Mouse (Mus musculus) v-Abl transformed pro-B cells (cell line): Measurements from ENCODE around the gene Brms1.

Experiments
- in situ Hi-C, 2 experiments: fragments of 400-800 bp; cut with MboI; formaldehyde crosslinking; loops; one replicate each; pipeline ENCODE4 v1.15.1; 2025; ENCODE audit not compliant: unreplicated experiment in 2 of 2

Gene Brms1

DNA sequence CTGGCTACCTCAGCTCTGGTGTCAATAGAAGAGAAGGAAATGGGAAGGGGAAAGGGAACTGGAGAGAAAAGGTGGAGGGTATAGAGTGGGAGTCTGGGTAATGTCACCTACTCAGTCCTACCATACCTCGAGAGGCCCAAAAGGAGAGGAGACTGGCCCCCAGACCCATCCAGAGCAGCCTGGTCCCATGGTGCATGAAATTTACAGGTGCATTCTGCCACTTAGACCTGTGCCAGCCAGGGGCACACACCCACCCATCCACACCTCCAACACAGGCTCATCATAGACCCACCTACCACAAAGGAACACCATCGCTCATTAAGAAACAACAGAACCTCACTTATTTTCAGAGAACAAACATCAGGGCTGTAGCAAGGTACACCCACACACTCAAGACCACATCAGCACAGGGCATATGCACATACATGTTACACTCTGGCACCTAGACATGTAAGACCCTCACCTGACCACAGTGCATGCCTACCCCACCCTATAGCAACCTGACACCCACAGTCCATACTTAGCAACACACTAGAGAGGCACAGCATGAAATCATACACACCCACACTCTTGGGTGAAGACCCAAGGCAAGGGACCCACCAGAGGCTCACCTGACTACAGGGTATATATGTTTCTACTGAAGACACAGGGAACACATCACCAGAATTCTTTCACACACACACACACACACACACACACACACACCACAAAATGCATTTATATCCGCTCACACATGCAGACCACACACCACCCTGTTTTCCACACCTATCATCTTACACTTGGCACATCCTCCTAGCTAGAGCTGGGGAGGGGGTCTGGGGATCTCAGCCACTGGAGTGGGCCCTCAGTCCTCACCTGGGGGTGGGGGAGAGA, 43.0 kb downstream of the Brms1 start:
- in situ Hi-C loops = loop anchor here in 1 of 2 experiments (5.0 kb wide), 1 partner anchor 37 kb away; no protein-coding TSS in a partner anchor

DNA sequence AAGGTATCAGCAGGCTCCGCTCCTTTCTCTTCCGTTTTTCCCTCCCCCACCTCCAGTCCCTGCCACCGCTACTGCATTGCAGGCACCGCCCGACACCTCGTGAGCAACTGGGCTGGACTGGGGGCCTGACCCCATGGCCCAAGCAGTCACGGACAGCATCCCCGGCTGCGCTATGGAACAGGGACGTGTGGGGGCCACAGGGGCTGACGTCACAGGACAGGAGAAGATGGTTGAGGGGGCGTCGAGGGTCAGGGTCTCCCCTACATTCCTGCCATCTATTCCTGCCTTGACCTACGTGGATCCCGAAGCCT, 43.6 kb downstream of the Brms1 start:
- in situ Hi-C loops = loop anchor here (5.0 kb wide), 2 partner anchors 37 to 58 kb away; no protein-coding TSS in a partner anchor

DNA sequence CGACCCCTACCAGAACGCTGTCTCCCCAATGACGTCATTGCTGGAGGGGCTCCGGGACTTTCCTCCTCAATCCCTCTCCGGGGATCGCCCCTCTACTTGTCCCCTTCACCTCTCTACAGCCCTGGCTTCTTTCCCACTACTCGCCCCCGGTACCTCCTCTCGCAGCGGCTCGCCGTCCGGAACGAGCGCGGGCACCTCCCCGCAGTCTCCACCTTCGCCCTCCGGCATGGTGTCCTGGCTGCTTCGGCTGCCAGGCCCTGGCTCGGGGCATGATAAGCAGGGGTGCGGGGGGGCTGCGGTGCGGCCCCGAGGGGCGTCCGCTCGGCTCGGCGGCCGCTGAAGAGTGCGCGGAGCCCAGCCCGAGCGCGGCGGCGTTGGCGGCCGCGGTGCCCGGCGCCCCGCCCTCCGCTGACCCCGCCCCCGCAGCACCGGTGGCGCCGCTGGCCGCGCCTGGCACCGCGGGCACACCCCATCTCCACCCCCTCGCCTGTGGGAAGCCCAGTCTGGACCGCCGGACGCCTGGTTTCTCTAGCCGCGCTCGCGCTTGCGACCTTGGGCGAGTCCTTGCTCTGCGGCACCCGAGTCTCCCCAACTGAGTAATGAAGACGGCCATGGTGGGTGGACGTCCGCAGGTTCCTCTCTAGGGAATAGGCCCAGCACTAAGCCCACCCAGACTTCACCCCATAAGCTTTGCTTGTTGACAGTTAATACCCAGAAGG, 44.1 kb downstream of the Brms1 start, which contains the start of gene Tmem151a:
Tmem151a (minus strand) TSS at position 387 of the 719 bp plus-strand sequence.
- in situ Hi-C loops = loop anchor here in 1 of 2 experiments (5.0 kb wide), 1 partner anchor 57 kb away; no protein-coding TSS in a partner anchor

DNA sequence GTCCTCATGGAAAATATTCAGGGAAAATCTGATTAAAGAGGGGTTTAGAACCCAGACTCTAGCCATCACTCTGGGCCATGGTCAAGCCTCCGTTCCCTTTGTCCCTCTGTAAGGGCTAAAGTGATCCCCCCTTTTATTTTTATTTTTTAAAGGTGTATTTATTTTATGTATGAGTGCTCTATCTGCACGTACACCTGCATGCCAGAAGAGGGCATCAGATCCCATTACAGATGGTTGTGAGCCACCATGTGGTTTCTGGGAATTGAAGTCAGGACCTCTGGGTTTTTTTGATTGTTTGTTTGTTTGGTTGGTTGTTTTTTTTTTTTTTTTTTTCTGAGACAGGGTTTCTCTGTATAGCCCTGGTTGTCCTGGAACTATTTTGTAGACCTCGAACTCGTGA, 45.4 kb downstream of the Brms1 start:
- in situ Hi-C loops = loop anchor here in 1 of 2 experiments (5.0 kb wide), 1 partner anchor 56 kb away; no protein-coding TSS in a partner anchor

DNA sequence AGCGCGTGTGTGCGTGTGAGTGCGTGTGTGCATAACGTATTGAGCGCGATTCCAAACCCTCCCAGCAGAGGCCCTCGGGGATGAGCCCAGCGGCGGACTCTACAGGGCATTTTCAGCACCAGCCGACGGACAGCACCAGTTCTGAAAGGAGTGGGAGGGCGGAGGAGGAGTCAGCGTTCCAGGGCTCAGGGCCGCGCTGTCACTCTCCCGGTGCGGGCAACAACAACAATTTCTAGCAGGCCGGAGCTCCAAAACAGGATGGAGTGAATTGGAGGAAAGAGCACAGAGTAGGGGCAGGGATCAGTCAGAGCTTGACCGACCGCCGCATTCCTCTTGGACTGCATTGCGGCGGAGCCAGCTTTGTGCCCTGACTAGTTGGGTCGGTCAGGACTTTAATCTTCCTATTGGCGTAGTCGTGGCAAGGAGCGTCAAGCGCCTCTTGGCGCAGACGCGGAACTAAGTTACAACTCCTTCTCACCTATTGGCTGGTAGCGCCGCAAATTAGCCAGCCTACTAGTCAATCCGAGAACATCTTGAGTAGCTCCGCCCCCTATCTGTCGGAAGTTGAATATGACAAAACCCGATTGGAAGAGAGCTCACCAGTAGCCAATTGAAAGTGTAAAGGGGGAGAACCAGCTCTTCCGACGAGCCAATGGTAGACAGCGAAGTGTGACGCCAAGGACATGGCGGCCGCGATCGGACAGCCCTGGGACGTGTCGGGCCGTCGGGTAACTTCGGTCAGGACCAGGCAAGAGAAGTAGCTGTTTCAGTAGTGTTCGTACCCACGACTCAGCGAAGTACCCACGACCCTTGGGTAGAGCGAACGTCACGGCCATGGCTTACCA, 47.0 kb downstream of the Brms1 start, which contains the start of gene Yif1a:
Yif1a (plus strand) TSS at position 655 of the 845 bp plus-strand sequence.
- in situ Hi-C loops = loop anchor here in 1 of 2 experiments (5.0 kb wide), 1 partner anchor 54 kb away; no protein-coding TSS in a partner anchor

DNA sequence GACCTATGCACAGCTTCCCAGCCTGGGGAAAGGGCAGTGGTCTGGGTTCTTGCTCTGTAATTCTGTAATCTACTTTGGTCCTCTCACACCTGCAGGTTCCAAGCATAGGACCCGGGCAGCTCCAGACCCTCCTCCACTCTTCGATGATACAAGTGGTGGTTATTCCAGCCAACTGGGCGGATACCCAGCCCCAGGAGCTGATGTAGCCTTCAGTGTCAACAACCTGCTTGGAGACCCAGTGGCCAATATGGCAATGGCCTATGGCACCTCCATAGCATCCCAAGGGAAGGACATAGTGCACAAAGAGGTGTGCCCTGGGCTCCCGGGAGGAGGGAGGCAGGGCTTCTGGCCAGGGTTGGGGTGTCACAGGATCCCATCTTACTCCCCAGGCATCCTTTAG, 48.2 kb downstream of the Brms1 start:
- in situ Hi-C loops = loop anchor here in 1 of 2 experiments (5.0 kb wide), 1 partner anchor 53 kb away; no protein-coding TSS in a partner anchor

DNA sequence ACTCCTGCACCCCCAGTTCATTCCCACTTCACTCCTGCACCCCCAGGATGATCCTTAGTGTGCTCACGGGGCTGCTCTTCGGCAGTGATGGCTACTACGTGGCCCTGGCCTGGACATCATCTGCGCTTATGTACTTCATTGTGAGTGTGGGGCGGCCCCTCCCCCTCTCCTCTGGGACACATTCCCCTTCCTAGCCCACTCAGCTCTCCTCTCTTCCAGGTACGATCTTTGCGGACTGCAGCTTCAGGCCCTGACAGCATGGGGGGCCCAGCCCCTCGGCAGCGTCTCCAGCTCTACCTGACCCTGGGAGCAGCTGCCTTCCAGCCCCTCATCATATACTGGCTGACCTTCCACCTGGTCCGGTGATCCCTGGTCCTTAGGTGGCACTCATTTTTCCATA, 50.9 kb downstream of the Brms1 start:
- in situ Hi-C loops = loop anchor here in 1 of 2 experiments (5.0 kb wide), 1 partner anchor 50 kb away; no protein-coding TSS in a partner anchor

DNA sequence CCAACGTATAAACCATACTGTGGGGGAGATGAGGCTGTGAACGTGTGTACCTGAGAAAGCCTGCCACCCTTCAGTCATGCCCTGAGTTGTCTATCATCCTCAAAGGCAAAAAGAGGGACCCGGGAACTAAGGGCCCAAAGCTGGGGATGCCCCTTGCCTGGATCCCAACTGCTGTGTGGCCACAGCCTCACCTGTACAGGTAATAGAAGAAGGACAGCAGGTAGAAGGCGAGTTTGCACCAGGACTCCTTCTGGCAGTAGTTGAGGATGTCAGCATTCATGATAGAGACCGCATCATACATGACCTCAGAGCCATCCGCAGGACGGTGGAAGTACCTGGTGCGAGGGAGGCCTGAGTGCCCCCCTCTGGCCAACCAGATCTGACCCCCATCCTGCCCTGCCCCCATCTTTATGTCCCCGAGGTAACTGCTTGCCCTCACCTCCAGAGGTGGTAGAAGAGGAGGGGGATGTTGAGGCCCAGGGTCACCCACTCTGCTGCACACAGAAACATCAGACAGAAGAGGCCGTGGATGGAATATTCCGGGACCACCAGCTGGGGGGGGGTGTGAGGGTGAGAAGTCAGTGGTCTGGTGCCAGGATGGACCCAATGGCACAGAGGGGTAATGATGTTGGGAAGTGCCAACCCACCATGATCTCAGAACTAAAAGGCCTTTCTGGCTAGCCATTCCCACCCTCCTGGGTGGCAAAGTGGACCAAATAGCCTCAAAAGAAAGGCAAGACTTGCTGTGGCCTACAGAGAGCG, 52.5 kb downstream of the Brms1 start:
- in situ Hi-C loops = loop anchor here in 1 of 2 experiments (5.0 kb wide), 1 partner anchor 49 kb away; no protein-coding TSS in a partner anchor

DNA sequence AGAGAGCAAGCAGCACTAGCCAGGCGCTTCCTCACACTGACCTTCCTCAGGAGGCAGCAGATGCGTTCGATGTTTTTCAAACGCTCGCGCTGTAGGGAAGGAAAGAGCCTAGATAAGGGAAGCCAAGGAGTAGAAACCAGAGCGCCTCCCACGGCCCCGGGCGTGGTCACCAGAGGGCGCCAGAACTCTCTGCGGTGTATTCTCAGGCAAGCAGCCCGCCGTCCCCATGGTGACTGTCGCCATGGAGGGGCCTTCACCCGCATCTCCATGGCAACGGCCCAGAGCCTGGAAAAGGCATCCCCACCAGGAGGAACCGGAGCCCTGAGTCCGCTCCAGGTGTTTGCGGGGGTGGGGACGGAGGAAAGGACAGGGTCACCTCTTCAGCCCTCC, 53.1 kb downstream of the Brms1 start:
- in situ Hi-C loops = loop anchor here in 1 of 2 experiments (5.0 kb wide), 1 partner anchor 48 kb away; no protein-coding TSS in a partner anchor

DNA sequence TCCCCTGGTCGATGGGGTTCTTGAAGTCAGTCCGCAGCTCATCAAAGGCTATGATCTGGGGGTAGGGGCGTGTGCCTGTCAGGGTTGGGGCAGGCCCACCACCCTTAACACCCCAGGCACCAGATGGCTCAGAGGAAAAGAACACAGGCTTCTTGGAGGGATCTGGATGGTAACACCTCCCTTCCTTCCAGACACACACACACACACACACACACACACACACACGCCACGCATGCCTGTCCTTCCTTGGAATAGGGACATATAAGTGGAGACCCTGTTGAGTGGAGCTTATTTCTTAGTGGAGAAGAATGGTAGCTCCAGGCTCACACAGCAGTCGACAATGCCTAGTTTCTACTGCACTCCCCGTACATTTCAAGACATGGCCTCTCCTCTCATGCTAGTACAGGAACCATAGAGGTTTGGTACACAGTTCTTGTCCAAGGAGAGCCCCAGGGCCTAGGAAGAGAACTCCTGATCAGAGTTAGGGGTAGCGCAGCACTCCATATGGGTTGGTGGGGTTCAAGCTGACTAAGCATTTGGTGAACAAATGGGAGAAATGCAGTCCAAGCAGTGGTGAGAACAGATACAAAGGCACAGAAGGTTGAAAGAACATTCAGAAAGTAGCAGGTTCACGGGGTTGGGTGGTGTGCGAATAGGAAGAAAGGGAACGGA, 53.7 kb downstream of the Brms1 start:
- in situ Hi-C loops = loop anchor here in 1 of 2 experiments (5.0 kb wide), 1 partner anchor 47 kb away; no protein-coding TSS in a partner anchor

DNA sequence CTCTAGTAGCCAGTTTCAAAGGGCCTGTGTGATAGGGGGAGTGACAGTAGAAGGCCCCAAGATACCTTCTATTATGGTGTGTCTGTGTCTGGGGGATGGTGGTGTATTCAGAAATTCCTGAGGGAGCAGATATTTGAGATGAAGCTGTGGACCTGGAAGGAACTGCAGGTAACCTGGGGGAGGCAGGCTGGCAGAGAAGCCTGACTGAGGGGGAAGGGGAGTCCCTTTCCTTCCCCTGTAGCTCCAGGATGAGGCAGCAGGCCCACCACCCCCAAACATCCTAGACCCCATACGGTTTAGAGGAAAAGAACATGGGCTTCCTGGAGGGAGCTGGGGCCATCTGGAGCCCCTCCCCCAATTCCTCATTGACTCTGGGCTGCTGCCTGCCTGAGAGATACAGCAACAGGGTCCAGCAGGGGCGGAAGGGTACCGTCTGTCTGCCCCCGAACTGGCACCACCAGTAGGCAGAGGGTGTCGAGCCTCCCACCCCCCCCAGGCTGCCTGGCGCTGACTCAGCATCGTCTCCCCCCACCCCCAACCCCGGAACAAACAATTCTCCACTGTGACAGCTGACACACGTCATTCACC, 54.8 kb downstream of the Brms1 start:
- in situ Hi-C loops = no loop called here

DNA sequence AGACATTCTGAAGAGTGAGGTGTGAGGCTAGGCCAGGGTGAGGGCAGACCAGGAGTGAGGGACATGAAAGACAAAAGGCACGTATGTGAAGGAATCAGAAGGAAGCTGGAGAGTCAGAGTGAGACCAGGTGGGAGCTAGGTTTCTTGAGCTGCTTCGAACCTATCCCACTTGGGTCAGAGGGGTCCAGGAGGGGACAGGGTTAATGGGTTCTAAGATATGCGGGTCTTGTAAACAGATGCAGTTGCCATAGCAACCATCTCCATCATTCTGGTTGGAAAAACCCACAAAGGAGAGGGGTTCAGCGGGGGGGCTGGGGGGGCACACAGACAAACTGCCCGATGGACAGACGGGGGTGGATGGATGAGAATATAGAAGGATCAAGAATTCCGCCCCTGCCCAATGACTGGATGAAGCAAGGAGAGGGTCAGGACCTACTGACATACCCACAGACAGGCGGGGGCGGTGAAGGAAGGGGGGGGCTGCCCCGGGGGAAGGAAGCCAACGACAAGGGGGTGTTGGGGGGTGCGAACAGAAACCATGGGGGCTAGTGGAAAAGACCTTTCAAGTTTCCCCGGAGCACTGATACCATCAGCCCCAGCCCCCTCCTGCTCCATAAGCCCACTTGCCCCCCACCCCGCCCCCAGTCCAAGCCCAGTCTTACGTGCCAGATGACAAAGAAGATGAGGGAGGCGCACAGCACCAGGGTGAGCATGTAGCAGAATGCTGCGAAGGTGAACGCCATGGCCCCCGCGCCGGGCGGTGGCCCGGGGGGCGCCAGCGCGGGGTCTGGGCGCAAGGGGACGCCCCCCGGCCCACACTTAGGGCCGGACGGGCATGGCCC, 56.6 kb downstream of the Brms1 start:
- in situ Hi-C loops = no loop called here

DNA sequence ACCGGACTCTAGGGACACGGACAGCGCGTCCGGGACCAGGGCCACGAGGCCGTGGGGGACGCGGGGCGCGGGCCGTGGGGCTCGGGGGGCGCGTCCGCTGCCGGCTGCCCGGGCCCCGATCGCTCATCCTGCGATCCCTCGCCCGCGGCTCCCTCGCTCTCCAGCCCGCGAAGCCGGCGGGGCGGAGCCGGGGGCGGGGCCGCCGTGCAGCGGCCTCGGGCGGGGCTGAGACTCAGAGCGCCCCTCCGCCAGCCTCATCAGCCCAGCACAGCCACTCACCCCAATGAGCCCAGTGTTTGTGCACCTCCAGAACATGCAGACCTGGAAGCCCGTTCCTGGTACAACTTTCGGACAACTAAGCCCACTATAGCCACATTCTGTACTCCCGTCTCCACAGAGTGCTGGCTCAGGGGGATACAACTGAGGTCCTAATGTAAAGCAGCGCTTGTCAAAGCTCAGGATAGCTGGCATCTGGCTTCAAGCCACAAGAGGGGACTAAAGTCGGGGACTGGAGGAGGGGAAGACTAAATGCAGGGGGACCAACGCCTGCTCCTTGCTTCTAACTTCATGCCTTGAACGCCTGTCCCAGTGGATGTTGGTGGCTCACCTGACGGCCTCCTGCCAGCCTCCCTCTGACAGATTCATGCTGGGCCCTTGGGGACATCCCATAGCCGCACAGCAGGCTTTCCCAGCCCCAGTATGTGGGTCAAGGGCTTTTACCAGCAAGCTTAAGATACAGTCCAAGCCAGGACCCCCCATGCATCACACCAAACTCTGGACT, 57.4 kb downstream of the Brms1 start, which contains the start of gene Cnih2:
Cnih2 (minus strand) TSS at position 159 of the 781 bp plus-strand sequence.
- in situ Hi-C loops = no loop called here
